Mouse (Mus musculus): ENCODE measurements around the gene Frg2f1.

Gene Frg2f1

DNA sequence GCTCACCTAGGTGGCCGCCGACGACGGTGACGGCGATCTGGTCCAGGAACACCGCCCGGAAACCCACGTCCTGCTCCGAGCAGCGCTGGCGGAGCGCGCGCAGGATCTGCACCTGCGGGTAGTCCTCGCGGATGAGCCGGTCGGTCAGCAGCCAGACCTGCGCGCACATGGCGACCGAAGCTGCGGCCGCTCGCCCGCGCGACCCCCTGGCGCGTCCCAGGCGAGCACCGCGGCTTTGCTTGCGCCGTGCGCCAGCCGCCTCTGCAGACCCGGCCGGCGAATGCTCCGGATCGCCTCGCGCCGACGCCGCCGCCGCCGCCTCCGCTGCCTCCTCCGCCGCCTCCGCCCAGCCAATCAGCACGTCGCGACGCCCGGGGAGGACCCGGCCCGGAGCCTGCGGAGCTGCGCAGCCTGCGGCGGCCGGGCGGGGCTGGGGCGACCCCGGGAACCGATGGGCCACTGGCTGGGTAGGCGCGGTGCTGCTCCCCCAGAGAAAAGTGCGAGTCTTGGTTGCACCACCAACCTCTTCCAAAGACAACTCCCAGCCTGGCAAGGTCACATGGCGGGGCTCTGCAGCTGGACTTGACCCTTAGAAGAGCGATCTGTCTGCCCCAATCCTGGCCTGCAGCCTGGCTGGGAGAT lies 46.9 kb downstream of the Frg2f1 start, which contains the start of gene Rimkla:
Gene Rimkla, minus strand, starts transcription at position 338 of the 642 bp plus-strand sequence.
- DNase-seq = peak; percentile 73

DNA sequence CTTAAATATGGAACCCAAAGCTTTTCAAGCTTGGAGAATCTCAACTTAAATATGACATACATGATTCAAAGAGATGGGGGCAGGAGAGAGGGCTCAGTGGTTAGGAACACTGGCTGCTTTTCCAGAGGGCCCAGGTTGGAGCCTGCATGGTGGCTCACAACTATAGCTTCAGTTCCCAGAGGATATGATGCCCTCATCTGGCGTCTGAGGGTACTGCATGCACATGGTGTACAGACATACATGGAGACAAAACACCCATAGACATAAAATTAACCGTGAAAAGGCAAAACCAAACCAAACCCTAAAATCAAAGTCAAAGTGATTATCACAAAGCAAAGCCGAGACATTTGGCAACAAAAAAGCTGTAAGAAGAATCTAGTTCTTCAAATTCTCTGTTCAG lies 48.5 kb downstream of the Frg2f1 start:
- DNase-seq = no peak

DNA sequence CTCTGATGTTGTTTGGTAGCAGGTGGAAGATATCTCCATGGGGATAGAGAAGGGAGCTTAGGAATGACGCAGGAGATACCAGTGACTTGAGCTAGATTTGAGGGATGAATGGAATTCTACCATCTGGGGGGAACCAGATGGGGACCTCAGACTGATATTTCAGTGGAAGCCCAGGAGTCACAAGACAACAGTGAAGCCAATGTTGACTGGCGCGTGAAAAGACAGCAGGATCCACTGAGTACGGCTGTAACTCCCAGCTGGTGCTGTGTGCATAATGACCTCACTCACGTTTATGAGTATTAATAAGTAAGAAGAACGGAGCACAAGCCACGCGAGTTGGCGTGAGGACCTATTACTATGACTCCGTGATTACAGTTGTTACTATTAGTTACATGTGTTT lies 49.7 kb downstream of the Frg2f1 start:
- no peak for DNase-seq

DNA sequence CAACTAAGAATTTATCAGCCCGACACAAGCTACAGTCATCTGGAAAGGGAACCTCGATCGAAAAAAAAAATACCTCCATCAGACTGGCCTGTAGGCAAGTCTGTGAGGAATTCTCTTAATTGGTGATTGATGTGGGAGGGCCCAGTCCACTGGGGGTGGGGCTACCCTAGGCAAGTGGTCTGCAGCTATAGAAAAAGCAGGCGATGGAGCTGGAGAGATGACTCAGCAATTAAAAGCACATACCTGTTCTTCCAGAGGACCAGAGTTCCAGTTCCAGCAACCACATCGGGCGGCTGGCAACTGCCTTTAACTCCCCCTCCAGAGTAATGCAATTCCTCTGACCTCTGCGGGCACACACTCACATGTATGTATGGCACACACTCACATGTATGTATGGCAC lies 54.4 kb downstream of the Frg2f1 start:
- no peak for DNase-seq

DNA sequence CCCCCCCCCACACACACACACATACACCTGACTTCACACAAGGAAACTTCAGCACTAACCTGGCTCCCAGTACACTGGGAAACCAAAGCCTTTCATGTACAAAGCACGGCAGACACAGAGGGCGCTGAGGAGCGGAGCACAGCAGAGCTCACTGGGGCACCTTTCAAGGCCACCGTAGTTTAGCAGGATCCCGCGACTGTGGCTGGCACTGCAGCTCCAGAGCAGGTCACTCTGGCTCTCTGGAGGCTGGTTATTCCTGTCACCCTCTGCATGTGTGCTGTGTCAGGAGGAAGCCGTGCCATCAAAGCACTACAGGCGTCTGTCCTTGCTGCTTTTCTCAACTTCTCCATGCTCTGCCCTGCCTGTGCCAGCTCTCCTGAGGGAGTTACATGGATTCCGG lies 56.3 kb downstream of the Frg2f1 start:
- DNase-seq = no peak

Measured in right cerebral cortex, postnatal 25 days (tissue).